Mouse (Mus musculus): Measurements from ENCODE around the gene Myrip.

GRCm38 (mm10) chr9:120353967-120354366 lies 52.7 kb downstream of the Myrip start:
- no peak for TF ChIP-seq ZNF384 (IDR thresholded peaks at IDR 0.05; ENCODE audit: low read depth, low read length)
- no peak for TF ChIP-seq ZC3H11A (IDR thresholded peaks at IDR 0.05; ENCODE audit: borderline replicate concordance, low read depth, low read length)

All from ES-E14 (cell line).